Mouse (Mus musculus): ENCODE measurements around the gene Fbxo30.

DNA sequence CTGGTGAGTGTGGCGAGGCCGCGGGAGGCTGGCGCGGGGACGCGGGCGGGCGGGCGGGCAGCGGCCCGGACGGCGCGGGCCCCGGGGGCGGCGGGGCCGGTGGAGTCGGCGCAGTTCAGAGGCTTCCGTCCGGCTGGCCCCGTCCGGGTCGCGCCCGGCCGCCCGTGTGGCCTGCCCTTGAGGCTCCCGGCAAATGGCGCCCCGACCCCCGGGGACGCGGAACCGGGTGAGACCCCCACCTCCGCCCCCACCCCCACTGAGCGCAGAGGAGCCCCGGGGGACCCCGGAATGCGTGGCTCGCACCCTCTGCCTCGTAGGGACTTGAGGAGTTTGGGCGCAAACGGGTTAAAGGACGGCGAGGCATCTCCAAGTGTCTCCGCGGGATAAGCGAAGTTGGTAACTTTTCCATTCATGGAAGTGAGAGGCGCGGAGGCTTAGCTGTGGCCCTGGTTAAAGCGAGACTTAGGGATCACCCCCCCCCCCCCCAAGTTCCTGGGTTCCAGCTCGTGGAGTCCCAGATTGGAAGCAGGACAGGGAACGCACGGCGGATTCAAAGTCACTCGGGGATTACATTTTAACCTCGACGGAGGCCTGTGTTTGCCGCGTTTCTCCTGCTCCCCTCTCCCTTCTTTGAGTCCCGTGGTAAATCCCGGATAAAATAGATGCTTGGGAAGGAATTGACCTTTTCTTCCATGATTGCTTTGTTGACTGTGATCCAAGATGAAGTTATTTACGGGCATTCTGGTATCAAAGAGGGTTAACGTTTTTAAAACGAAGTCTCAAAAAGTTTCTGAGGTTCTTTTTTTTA is 572 bp downstream of the Fbxo30 start:
- TF ChIP-seq MAFK (IDR thresholded peaks at IDR 0.05; ENCODE audit: insufficient read depth, low read depth, low read length) (no peak), CHD2 (IDR thresholded peaks at IDR 0.05; ENCODE audit: low read depth, low read length) (no peak), ZNF384 (IDR thresholded peaks at IDR 0.05; ENCODE audit: low read depth, low read length) (no peak)
